ENCODE assay signal across 8 mouse cellular contexts in the genomic region with DNA sequence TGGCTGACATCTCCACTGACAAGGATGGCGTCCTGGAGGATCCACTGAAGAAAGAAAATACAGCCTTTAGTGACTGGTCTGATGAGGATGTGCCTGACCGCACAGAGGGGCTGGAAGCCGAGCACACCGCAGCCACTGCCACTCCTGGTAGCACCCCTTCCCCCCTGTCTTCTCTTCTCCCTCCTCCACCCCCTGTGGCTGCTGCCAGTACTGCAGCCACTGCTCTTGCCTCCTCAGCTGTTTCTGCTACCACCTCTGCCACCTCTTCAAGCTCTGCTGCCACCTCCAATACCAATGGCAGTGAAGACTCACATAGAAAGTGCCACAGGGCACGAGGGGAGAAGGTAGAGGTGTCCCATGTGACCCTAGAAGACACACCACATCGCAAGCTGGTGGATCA. TPM values are rescaled to one million over a fixed set of nuclear protein-coding genes. Genes with fewer than 3 reads are reported as not detected.
DNase-seq lines count a peak whose midpoint lies in the region; ATAC-seq and TF ChIP-seq lines count a peak whose summit lies in the region.

No protein-coding gene starts in this region.

- H3K27me3 ChIP-seq in MEL (ENCODE audit: control insufficient read depth in 1 of 2, insufficient read depth in 2 of 2, low read length in 2 of 2), result no peaks in the 10 kb centered on the region

- H3K79me2 ChIP-seq in MEL (ENCODE audit: control insufficient read depth, insufficient read depth, low read length, poor library complexity), result no peaks in the 10 kb centered on the region

- no peak for TF ChIP-seq EP300 in MEL (IDR thresholded peaks at IDR 0.05; ENCODE audit: low read depth in 1 of 2, low read length in 2 of 2)

- H3K9ac ChIP-seq in MEL (ENCODE audit: control insufficient read depth, low read depth, low read length, poor library complexity, severe bottlenecking), result no peak overlapping the region

- peak; percentile 41 for DNase-seq in kidney, postnatal 10 days
- no peak for DNase-seq in kidney, adult 11 months
- DNase-seq in B cell, adult 2 months, result peak; percentile 42 to 49
- peak; percentile 39 for DNase-seq in MEL (ENCODE audit: low read depth, low spot score)
- DNase-seq in yolk sac, embryonic 10.5 days (ENCODE audit: low spot score), result no peak
- DNase-seq in left cerebral cortex, adult 9 months (ENCODE audit: low spot score in 2 of 2), result no peak
- no peak for DNase-seq in layer of hippocampus, postnatal 36 days

- no peaks in the 10 kb centered on the region for H3K4me1 ChIP-seq in MEL (ENCODE audit: control insufficient read depth in 1 of 2, insufficient read depth in 2 of 2, low read length in 2 of 2)

- peak; percentile 33 to 63 (median 45) for TF ChIP-seq CTCF in MEL (IDR thresholded peaks at IDR 0.05 in 2 of 3, conservative IDR thresholded peaks at IDR 0.05 in 1 of 3; ENCODE audit: control insufficient read depth in 1 of 3, insufficient read depth in 1 of 3, low read depth in 2 of 3, low read length in 3 of 3, poor library complexity in 1 of 3, severe bottlenecking in 1 of 3)

- H3K4me3 ChIP-seq in MEL (ENCODE audit: control insufficient read depth in 1 of 2, insufficient read depth in 1 of 2, low read depth in 2 of 2, low read length in 2 of 2), result no peak overlapping the region

- peaks cover 0 to 11% of the 10 kb centered on the region in 2 experiments; a peak in 2 of 4 replicates for H3K36me3 ChIP-seq in MEL (ENCODE audit: control insufficient read depth in 1 of 2, insufficient read depth in 2 of 2, low read length in 2 of 2)

- H3K9me3 ChIP-seq in MEL (replicated peaks; ENCODE audit: insufficient read depth, low read length), result no peaks in the 10 kb centered on the region

- H3K27ac ChIP-seq in MEL (ENCODE audit: control insufficient read depth, low read depth, low read length), result no peak overlapping the region

- TF ChIP-seq RAD21 in MEL (IDR thresholded peaks at IDR 0.05; ENCODE audit: low read depth, low read length), result no peak

- ATAC-seq in granulocyte monocyte progenitor cell, adult 5-6 weeks (replicated peaks; ENCODE audit: poor library complexity, severe bottlenecking), result peak; percentile 69

- TF ChIP-seq POLR2A in MEL (IDR thresholded peaks at IDR 0.05; ENCODE audit: control insufficient read depth in 1 of 2, insufficient read depth in 1 of 2, low read depth in 1 of 2, low read length in 2 of 2, poor library complexity in 1 of 2), result no peak

TF ChIP-seq in MEL, 35 proteins besides CTCF, POLR2A, EP300 and RAD21:
- TF ChIP-seq ZMIZ1 (IDR thresholded peaks at IDR 0.05; ENCODE audit: low read depth, low read length), result no peak
- no peak for TF ChIP-seq ZNF384 (IDR thresholded peaks at IDR 0.05; ENCODE audit: low read depth, low read length)
- no peak for TF ChIP-seq TCF12 (IDR thresholded peaks at IDR 0.05; ENCODE audit: low read depth, low read length)
- TF ChIP-seq SIN3A (IDR thresholded peaks at IDR 0.05; ENCODE audit: low read length), result no peak
- TF ChIP-seq MAFK (IDR thresholded peaks at IDR 0.05; ENCODE audit: borderline replicate concordance, low read depth, low read length), result no peak
- no peak for TF ChIP-seq CHD1 (IDR thresholded peaks at IDR 0.05; ENCODE audit: low read depth, low read length)
- TF ChIP-seq ZKSCAN1 (IDR thresholded peaks at IDR 0.05; ENCODE audit: low read depth, low read length), result no peak
- TF ChIP-seq ELF1 (IDR thresholded peaks at IDR 0.05; ENCODE audit: low read depth, low read length), result no peak
- TF ChIP-seq SMC3 (IDR thresholded peaks at IDR 0.05; ENCODE audit: low read depth, low read length), result no peak
- TF ChIP-seq TBP (IDR thresholded peaks at IDR 0.05; ENCODE audit: low read depth, low read length), result no peak
- no peak for TF ChIP-seq POLR2AphosphoS5 (IDR thresholded peaks at IDR 0.05; ENCODE audit: borderline replicate concordance, low read depth, low read length)

RNA-seq across cellular contexts. Expression of a gene that starts 46.4 kb away (rescaled TPM):
- 17.5 and 21.5 TPM in 2 replicates for total RNA-seq in MEL (2012; rRNA removed)
- 100 to 1,000 TPM in 1 of 2 experiments, 10 to 100 TPM in 1; 41.8 to 145 TPM for polyA plus RNA-seq in MEL (2012; ENCODE audit: insufficient read depth in 1 of 2, insufficient read length in 2 of 2, low read depth in 1 of 2, low replicate concordance in 2 of 2, missing spikeins in 1 of 2)
- 20.1 and 26.8 TPM in 2 replicates for total RNA-seq in granulocyte monocyte progenitor cell, adult 5-6 weeks (2014; fragmentation: Nextera tagmentation)
- total RNA-seq in granulocyte monocyte progenitor cell, adult 5-6 weeks (2017), result 24.5 and 29.2 TPM in 2 replicates
- 10 to 100 TPM; 57.2 to 65.2 TPM for total RNA-seq in layer of hippocampus, postnatal 36 days (2021)

Comparison
In these comparisons a context has a peak if more than half of its experiments do, and no peak if none do; other contexts are left out.
1. DNase-seq: peak in kidney, postnatal 10 days (single experiment), B cell, adult 2 months (2 of 2) and MEL (single experiment); none in kidney, adult 11 months (single experiment), yolk sac, embryonic 10.5 days (single experiment), left cerebral cortex, adult 9 months (0 of 2) and layer of hippocampus, postnatal 36 days (0 of 2).